Mouse (Mus musculus): Measurements from ENCODE around the gene Creb3. TPM values are rescaled to one million over a fixed set of nuclear protein-coding genes. Genes with fewer than 3 reads are reported as not detected.

Creb3 gene
- polyA plus RNA-seq, 1 experiment from 2014 or later = 74.6 TPM

DNA sequence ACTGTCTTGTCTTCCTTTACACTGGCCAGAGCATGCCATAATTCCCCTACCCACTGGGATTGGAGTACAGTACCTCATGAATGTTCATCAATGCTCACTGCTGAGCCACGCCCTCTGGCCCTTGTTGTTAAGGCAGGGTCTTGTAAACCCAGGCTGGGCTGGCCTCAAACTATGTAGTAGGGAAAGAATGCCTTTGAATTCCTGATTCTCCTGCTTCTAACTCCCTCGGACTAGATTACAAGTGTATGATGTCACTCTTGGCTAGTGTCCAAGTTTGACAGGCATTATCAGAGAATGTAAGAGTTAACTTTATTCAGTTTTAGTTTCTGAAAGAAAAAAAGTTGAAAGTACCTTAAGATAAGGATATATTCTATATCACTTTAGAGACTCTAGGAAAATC lies 2.1 kb downstream of the Creb3 start:
- CTCF ChIA-PET = interaction anchor here (1.1 kb wide), 1 partner anchor 15 kb away, joined by 3 read pairs; the partner anchor contains the start of genes Gba2 and Rgp1
- POLR2A ChIA-PET = no interaction called here
- ATAC-seq = no peak
- H3K27me3 ChIP-seq = no peaks in the 10 kb centered on the region
- DNase-seq (ENCODE audit: low read depth, low spot score) = no peak
- TF ChIP-seq CTCF (IDR thresholded peaks at IDR 0.05) = no peak
- in situ Hi-C loops (cut with MboI; ENCODE audit: low pct_unique_long_range_greater_than_20kb) = no loop called here

DNA sequence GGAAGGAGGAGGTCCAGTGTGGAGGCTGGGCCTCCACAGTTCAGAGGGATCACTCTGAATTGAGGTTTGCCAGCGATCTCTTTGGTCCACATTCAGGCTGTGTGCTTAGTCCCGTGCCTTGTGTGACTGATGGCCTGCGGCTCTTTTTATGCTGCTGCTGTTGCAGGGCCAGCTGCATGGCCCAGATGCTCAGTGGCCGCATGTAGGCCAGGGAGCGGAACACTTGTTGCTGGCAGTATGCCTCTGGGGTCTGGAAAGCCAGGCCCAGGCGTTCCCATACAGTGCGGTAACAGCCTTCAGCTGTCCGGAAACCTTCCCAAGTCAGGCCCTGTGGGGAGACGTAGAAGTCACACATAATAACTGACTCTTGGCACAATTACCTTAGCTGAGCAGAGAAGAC lies 5.0 kb downstream of the Creb3 start:
- no peaks in the 10 kb centered on the region for H3K27me3 ChIP-seq
- ATAC-seq (no peak), DNase-seq (ENCODE audit: low read depth, low spot score) (no peak)
- POLR2A ChIA-PET = interaction anchor here (1.6 kb wide), 1 partner anchor 10 kb away, joined by 4 read pairs; no protein-coding TSS in a partner anchor
- in situ Hi-C loops (cut with MboI; ENCODE audit: low pct_unique_long_range_greater_than_20kb) = no loop called here
- CTCF ChIA-PET = interaction anchor here (1.3 to 1.5 kb wide), 2 partner anchors 10 to 36 kb away, joined by 3 read pairs; no protein-coding TSS in a partner anchor
- no peak for TF ChIP-seq CTCF (IDR thresholded peaks at IDR 0.05)

DNA sequence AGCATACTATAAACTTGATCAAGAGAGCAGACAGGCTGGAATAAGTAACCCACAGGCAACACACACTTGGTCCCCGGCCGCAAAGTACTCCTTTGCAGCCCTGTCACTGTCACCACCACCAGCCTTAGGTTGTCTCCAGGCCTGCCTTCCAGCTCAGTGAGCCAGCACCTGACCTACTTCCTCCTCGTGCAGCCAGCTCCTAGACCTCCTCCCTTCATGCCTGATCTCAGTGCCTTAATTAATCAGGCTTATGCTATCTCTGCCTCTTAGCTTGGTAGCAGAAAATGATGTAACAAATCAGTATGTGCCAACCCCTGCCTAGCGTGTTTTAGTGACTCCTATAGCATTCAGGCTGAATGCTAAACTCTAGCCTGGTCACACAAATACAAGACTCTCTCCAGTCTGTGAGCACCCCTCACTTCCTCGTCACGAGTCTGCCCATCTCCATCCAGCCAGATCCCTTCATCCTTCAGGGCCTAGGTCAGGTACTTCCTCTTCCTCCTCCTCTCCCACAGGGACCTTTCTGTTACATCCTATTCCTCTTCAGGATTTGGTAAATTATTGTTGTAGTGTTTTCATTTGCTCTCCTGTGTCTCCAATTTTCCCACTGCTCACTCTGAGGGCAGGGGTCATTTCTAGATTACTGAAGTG lies 9.4 kb downstream of the Creb3 start:
- no peak for TF ChIP-seq CTCF (IDR thresholded peaks at IDR 0.05)
- ChIA-PET POLR2A (no interaction called here), CTCF (no interaction called here)
- no peaks in the 10 kb centered on the region for H3K27me3 ChIP-seq
- in situ Hi-C loops (cut with MboI; ENCODE audit: low pct_unique_long_range_greater_than_20kb) = no loop called here
- DNase-seq (ENCODE audit: low read depth, low spot score) = no peak
- ATAC-seq = no peak

DNA sequence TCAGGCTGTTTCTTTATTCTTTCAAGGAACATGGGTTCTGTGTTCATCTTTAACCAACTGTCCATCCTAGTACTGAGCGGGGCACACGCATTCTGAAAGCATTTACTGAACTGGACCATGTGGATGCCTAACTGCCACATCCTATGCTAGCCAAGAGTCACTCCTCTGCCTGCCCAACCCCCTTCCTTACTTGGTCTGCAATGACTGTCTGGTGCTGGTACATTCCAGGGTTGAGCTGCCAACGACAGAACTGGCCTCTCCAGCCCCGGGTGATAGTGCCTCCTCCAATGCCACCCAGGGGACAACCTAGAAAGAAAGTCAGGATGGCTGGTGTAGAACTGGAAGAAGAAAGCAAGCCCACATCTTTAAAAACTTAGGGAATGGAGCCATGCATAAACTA lies 11.4 kb downstream of the Creb3 start:
- ChIA-PET CTCF (no interaction called here), POLR2A (no interaction called here)
- in situ Hi-C loops (cut with MboI; ENCODE audit: low pct_unique_long_range_greater_than_20kb) = no loop called here
- H3K27me3 ChIP-seq = no peaks in the 10 kb centered on the region
- ATAC-seq = no peak
- DNase-seq (ENCODE audit: low read depth, low spot score) = no peak
- TF ChIP-seq CTCF (IDR thresholded peaks at IDR 0.05) = no peak

GRCm38 (mm10) chr4:43575356-43575755 lies 13.2 kb downstream of the Creb3 start:
- CTCF ChIA-PET = interaction anchor here (1.5 kb wide), 1 partner anchor 10 kb away, joined by 4 read pairs; no protein-coding TSS in a partner anchor
- ATAC-seq (no peak), DNase-seq (ENCODE audit: low read depth, low spot score) (no peak)
- in situ Hi-C loops (cut with MboI; ENCODE audit: low pct_unique_long_range_greater_than_20kb) = no loop called here
- no peaks in the 10 kb centered on the region for H3K27me3 ChIP-seq
- POLR2A ChIA-PET = interaction anchor here (1.3 kb wide), 1 partner anchor 10 kb away, joined by 5 read pairs; no protein-coding TSS in a partner anchor
- TF ChIP-seq CTCF (IDR thresholded peaks at IDR 0.05) = no peak

DNA sequence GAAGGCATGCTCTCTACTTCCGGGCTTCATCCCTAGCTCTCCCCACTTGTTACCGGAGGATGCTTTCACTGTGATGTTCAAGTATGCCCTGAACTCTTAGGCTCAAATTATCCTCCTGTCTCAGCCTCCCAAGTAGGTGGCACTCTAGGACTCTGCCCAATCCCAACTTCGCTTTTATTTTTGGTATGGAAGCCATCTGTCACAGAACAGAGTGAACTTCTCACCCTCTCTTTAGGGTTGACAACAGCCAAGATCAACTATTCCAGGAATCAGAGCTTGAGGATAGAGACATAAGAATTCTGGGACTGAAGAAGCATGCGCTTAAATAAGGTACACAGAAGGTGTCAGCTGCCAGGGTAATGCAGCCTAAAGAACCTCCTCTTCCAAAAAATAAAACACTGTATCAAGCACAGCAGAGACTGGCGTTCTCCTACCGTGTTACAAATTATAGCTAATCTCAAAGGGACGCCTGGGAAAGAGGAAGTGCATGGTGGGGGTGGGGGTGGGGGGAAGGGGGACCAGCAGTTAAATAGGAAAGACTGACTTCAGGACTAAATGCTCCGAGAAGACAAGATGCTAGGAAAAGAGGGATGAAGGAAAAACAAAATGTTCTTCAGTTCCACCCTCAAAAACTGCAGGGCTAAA lies 15.2 kb downstream of the Creb3 start:
- CTCF ChIA-PET = interaction anchor here (1.2 to 1.6 kb wide), 2 partner anchors 10 to 12 kb away, joined by 3 to 8 read pairs; no protein-coding TSS in a partner anchor
- DNase-seq (ENCODE audit: low read depth, low spot score) = no peak
- no peaks in the 10 kb centered on the region for H3K27me3 ChIP-seq
- in situ Hi-C loops (cut with MboI; ENCODE audit: low pct_unique_long_range_greater_than_20kb) = no loop called here
- TF ChIP-seq CTCF (IDR thresholded peaks at IDR 0.05) = no peak
- POLR2A ChIA-PET = interaction anchor here (1.1 to 2.0 kb wide), 2 partner anchors 10 to 12 kb away, joined by 4 to 9 read pairs; no protein-coding TSS in a partner anchor
- no peak for ATAC-seq

DNA sequence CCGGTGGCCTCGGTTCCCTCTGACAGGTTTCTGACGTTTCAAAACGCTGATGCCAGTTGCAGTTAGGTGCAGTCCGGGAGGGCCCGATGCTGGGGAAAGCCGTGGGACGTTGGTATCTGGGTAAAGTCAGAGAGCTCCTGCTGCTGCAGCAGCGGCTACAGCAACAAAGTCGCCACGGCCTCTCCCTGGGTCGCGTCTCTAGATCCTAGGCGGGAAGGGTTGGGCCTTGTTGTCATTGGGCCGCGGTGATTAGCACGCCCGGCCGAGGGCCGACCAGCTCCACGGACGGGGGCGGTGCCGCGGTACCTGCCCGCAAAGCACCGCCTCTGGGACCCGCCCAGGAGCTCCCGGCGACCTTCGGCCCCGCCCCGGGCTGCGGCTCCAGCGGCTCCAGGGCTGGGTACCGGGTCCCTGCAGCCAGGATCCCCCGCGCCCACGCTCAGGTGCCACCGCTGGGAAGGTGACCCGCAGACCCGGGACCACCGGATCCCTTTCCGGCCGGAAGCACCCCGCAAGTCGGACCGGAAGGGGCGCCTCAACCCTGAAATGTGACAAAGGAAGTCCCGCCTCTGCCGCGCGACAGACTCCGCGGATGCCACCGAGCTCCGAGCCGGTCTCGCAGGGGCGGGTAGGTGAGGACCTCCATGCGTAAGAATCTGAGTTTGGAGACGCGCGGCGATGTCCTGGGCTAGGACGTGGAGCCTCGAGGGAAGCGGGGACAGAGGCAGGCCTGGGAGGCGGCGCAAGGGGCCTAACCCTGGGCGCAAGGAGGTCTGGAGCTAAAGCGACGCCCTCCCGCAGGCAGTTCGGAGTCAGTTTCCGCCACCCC lies 16.5 kb downstream of the Creb3 start, which contains the start of the genes Rgp1 and Gba2:
Gene Rgp1 (plus strand): TSS at position 340 of the 829 bp plus-strand sequence.
Gene Gba2 (minus strand): TSS at position 498 of the 829 bp plus-strand sequence.
- POLR2A ChIA-PET = interaction anchor here (1.0 to 2.0 kb wide), 4 partner anchors 13 to 80 kb away, joined by 3 to 9 read pairs (median 6); partner anchors contain the start of gene Creb3
- no peak for TF ChIP-seq CTCF (IDR thresholded peaks at IDR 0.05)

DNA sequence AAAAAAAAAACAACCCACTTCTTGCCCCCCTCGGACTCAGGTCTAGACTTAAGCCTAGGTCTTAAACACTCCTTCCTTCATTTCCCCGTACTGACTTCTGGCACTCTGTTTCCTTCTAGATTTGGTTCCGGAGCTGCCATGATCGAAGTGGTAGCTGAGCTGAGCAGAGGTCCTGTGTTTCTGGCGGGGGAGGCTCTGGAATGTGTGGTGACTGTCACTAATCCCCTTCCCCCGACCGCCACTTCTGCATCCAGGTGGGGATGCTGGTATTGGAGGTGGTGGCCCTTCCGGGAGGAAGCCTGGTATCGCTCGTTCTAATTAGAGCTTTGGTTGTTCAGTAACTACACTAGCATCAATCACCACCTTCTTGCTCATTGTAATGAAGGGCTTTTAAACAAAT lies 17.1 kb downstream of the Creb3 start:
- no peak for TF ChIP-seq CTCF (IDR thresholded peaks at IDR 0.05)

More for the DNA sequence above, 16.5 kb downstream of the Creb3 start, which contains the start of the genes Rgp1 and Gba2:
- CTCF ChIA-PET = interaction anchor here (1.5 to 1.8 kb wide), 2 partner anchors 15 to 34 kb away, joined by 3 to 4 read pairs; no protein-coding TSS in a partner anchor
- DNase-seq (ENCODE audit: low read depth, low spot score) = peak; percentile 42
- ATAC-seq = peak; percentile 91
- no peaks in the 10 kb centered on the region for H3K27me3 ChIP-seq
- in situ Hi-C loops (cut with MboI; ENCODE audit: low pct_unique_long_range_greater_than_20kb) = no loop called here

DNA sequence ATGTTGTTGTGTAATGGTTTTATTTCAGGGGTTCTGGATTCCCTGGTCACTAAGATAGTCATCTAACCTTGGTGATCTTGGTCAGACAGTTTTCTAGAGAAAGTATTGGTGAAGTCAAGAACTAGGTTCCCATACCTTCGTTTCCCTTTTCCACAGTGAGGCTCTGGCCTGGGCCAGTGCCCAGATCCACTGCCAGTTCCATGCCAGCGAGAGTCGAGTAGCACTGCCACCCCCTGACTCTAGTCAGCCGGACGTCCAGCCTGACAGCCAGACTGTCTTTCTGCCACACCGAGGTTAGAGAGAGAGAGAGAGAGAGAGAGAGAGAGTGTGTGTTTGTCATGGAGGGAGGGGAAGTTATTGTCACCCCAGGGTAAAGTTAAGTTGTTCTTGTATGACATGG lies 17.6 kb downstream of the Creb3 start:
- no peaks in the 10 kb centered on the region for H3K27me3 ChIP-seq
- DNase-seq (ENCODE audit: low read depth, low spot score) (no peak), ATAC-seq (no peak)
- in situ Hi-C loops (cut with MboI; ENCODE audit: low pct_unique_long_range_greater_than_20kb) = no loop called here
- POLR2A ChIA-PET = interaction anchor here (1.0 kb wide), 2 partner anchors 16 to 81 kb away, joined by 3 to 4 read pairs; no protein-coding TSS in a partner anchor
- TF ChIP-seq CTCF (IDR thresholded peaks at IDR 0.05) = no peak
- CTCF ChIA-PET = interaction anchor here (1.5 to 1.8 kb wide), 3 partner anchors 14 to 35 kb away, joined by 3 to 6 read pairs (median 4); no protein-coding TSS in a partner anchor

More for the DNA sequence above, 17.1 kb downstream of the Creb3 start:
- DNase-seq (ENCODE audit: low read depth, low spot score) (no peak), ATAC-seq (no peak)
- ChIA-PET CTCF (interaction anchor here (1.5 to 1.8 kb wide), 2 partner anchors 16 to 35 kb away, joined by 3 to 4 read pairs; no protein-coding TSS in a partner anchor), POLR2A (interaction anchor here (1.0 to 2.0 kb wide), 4 partner anchors 14 to 81 kb away, joined by 3 to 9 read pairs (median 6); partner anchors contain the start of gene Creb3)
- no peaks in the 10 kb centered on the region for H3K27me3 ChIP-seq
- in situ Hi-C loops (cut with MboI; ENCODE audit: low pct_unique_long_range_greater_than_20kb) = no loop called here

DNA sequence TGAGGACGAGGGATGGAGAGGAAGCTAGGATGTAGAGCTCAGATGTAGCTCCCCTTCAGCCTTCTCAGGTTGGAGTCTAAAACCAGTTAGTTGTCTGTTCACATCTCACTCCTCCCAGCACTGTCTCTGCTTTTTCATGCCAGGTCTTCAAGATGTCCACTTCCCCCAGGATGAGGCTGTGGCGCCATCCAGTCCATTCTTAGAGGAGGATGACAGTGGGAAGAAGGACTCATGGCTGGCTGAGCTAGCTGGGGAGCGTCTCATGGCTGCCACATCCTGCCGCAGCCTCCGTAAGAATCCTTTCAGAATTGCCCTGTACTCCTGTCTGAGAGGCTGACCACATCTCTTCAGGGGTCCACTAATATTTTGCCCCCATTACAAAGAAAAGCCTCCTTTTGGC lies 18.6 kb downstream of the Creb3 start:
- DNase-seq (ENCODE audit: low read depth, low spot score) (no peak), ATAC-seq (no peak)
- H3K27me3 ChIP-seq = no peaks in the 10 kb centered on the region
- no peak for TF ChIP-seq CTCF (IDR thresholded peaks at IDR 0.05)
- in situ Hi-C loops (cut with MboI; ENCODE audit: low pct_unique_long_range_greater_than_20kb) = no loop called here
- POLR2A ChIA-PET = no interaction called here
- CTCF ChIA-PET = interaction anchor here (1.7 to 1.8 kb wide), 2 partner anchors 13 to 36 kb away, joined by 4 to 6 read pairs; no protein-coding TSS in a partner anchor
